Mouse (Mus musculus) monocyte, adult 5-6 weeks (primary cell): ENCODE measurements at regions not wholly inside any gene's neighbourhood (a gene's known extent, or its start where the extent isn't known, plus 50 kb on each side); places are given as distances from the start of the nearest gene placed in this dataset.

Experiments used
- ATAC-seq: fragments of 153-309, 156-312 bp; replicated peaks from 2 replicates; pipeline ENCODE4 v1.8.0; 2017; ENCODE audit warnings: mild to moderate bottlenecking; ENCODE audit not compliant: low TSS enrichment, insufficient number of reproducible peaks, severe bottlenecking, poor library complexity, low FRiP score

DNA sequence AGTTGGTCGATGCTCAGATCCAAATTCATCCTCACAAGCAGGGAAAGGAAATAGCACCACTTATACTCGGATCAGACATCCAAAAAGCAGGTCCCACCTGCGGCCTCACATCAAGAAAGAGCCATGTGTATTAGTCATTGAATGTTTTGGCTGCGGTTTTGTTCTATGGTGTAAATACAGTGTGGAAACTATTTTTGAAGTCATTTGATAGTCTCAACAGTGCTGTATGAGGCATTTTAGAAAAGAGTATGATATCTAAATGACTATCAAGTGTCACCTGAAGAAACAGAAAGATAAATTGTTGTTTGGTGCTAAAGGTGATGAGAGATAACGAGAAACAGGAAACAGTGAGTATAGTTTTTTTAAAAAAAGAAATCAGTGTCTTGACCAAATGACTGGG, 74.7 kb downstream of the Cep44 start:
- no peak for ATAC-seq

GRCm38 (mm10) chr8:56475138-56475537, 75.7 kb downstream of the Cep44 start:
- ATAC-seq = no peak

DNA sequence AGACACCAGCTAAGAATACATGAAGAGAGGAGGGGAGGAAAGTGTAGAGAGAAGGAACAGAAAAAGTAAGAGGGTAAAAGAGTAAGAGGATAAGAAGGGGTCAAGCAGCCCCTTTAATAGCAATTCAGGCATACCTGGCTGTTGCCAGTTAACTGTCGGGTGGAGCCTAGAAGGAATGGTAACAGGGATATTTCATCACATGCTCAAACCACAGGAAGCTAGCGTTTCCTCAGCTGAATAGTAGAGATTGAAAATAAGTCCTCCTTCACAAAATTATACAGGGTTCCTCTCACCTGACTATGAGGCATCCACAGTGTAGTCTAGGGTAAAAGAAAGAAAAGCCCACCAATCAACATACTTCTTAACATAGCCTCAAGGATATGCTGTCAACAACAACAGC, 76.5 kb downstream of the Cep44 start:
- ATAC-seq = no peak

DNA sequence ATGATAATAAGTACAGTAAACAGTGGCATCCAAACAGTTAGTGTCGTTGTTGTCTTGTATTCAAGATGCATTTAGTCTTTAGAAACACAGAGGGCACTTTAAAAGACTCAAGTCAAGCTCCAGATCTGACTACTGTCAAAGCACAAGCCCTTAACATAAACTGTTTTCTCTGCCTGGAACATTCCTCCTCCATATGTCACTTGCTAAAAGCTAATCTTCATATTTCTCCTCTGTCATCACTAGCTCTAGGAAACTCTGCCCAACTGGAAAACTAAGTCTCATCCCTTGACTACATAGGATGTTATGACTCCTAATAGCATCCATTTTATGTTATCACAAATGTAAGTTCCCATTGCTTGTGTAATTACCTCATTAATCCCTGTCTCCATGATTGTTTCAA, 85.8 kb downstream of the Cep44 start:
- no peak for ATAC-seq

DNA sequence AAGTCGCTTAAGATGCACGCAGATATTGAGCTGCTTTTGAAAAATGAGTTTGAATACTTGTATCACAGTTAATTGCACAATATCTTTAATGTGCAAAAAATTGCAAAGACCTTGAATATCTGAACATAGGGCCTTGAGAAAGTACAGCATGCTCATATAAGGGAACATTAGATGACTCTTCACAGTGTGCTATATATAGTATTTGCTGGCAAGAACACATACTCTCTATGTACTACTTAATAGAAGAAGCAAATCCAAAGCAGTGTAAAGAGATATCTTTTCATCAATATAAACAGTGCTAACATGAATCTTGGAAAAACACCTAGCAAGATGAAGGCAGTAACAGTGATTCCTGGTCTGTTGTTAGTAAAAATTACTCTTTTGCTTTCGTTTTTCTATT, 99.9 kb downstream of the Cep44 start:
- no peak for ATAC-seq

DNA sequence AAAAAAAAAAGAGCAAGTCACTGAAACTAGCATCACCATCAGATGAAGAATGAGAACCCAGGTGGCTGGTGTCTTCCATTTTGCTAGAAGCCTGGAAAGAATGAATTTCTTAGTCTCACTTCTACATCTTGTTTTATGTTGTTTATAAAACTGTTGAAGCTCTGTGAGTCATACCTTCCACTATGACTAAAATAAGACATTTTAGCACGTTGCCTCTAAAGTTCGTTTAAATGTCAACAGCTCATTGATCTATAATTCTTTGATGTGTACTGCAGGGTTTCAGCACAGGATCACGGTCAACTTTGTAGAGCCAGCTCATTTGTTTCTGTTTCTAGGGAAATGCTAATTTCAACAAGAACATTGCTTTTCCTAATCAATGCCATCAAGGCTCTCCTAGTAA, 107.2 kb downstream of the Cep44 start:
- ATAC-seq = no peak

GRCm38 (mm10) chr8:56439417-56439816, 111.4 kb downstream of the Cep44 start:
- peak; percentile 95 for ATAC-seq

GRCm38 (mm10) chr8:56434826-56435225, 116.0 kb downstream of the Cep44 start:
- no peak for ATAC-seq

GRCm38 (mm10) chr8:56412026-56412425, 117.6 kb downstream of the Hpgd start:
- no peak for ATAC-seq

DNA sequence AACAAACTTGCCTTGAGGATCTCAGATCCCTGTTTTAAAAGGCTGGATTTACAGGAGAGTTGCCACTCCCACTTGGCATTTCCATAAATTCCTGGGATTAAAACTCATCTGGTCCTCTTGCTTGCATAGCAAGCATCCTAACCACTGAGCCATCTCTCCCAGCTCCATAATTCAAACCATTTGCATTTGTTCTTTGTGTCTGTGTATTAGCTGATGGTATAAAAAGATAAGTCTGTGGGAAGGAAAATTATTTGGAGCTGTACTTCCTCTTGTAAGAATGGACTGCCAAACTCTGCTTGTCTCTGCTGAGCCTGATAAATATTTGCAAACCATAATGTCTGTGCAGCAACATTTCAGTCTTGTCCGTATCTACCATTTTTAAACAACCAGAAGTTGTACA, 116.0 kb downstream of the Hpgd start:
- ATAC-seq = no peak

DNA sequence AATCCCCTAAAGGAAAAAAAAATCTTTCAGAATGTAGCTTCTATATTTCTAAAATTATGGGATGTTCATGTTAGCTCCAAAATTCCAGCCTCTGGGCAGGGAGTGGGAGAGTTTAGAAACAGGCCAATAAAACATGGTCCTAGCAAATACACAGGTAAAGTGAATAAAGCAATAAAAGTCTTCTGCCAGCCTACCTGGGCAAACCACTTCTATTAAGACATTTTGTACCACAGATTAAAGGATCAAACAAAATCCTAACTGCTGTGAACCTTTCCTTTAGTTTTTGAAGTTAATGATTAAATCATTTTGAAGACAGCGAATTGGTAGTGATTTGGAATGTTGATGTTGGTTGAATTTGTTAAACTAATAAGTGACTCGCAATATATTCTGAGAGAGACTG, 112.9 kb downstream of the Hpgd start:
- ATAC-seq = no peak

DNA sequence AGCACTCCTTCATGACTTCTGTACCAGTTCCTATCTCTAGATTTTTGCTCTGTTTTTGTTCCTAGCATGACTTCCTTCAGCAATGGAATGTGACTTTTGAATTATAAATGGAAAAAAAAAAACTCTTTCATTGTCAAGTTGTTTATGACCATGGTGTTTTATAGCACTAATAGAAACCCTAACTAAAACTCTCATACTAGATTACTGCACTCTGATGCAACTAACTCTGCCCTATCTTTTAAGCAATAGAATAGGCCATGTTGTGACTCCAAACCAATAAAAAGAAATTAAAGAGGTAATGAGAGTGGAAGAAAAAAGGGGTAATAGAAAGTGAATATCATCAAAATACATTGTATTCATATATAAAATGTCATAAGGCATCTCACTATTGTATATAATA, 111.9 kb downstream of the Hpgd start:
- no peak for ATAC-seq

GRCm38 (mm10) chr8:56397611-56398010, 103.2 kb downstream of the Hpgd start:
- no peak for ATAC-seq

GRCm38 (mm10) chr8:56396352-56396751, 102.0 kb downstream of the Hpgd start:
- no peak for ATAC-seq

DNA sequence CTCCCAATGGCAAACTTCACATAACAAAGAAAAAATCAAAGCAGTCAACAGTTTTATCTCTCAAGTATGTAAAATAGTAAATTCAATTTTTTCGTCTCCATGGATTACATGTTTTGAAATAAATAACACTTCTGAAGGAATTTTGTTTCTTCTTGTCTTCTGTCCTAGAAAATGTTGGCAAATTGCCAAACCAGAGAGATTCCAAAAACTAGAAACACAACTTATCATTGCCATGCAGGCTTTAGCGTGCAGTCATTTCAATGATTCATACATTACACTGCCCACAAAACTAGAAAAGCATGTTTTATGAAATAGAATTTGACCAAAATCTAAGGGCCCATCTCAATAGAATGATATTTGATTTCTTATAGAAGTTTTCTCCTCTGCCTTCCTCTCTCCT, 98.2 kb downstream of the Hpgd start:
- ATAC-seq = no peak

GRCm38 (mm10) chr8:56392158-56392557, 97.8 kb downstream of the Hpgd start:
- no peak for ATAC-seq
